Mouse (Mus musculus) hindbrain, embryonic 14.5 days (tissue): ENCODE data around the gene Cdk1. TPM values are rescaled to one million over a fixed set of nuclear protein-coding genes. Genes with fewer than 3 reads are reported as not detected.

Source experiments
- ATAC-seq: fragments of 200-750 bp; cut with Nextera tagmentation; 2 replicates; pipeline ENCODE4 v1.8.0; 2017; ENCODE audit warnings: moderate number of reproducible peaks, mild to moderate bottlenecking, moderate TSS enrichment, moderate library complexity; ENCODE audit not compliant: low FRiP score
- DNase-seq: peaks from one replicate; pipeline ENCODE4 v3.0.0-alpha.2; 2015; ENCODE audit warnings: low spot score
- H3K27ac ChIP-seq: fragments of 300-500 bp; sonication (generic); 2 replicates; pipeline ENCODE4 v1.5.1; 2014; ENCODE audit warnings: mild to moderate bottlenecking, moderate library complexity
- H3K27me3 ChIP-seq: fragments of 300-500 bp; sonication (generic); 2 replicates; pipeline ENCODE4 v1.6.1; 2014; ENCODE audit warnings: mild to moderate bottlenecking, low read length, mixed read lengths; ENCODE audit not compliant: control insufficient read depth, insufficient read depth
- H3K36me3 ChIP-seq: fragments of 300-500 bp; sonication (generic); replicated peaks from 2 replicates; pipeline ENCODE4 v1.6.1; 2014; ENCODE audit not compliant: control insufficient read depth, insufficient read depth
- H3K4me1 ChIP-seq: fragments of 300-500 bp; sonication (generic); replicated peaks from 2 replicates; pipeline ENCODE4 v1.6.1; 2014; ENCODE audit warnings: antibody characterized with exemption, low read length, mixed read lengths; ENCODE audit not compliant: control insufficient read depth, insufficient read depth
- H3K4me2 ChIP-seq: fragments of 300-500 bp; sonication (generic); replicated peaks from 2 replicates; pipeline ENCODE4 v1.6.1; 2014; ENCODE audit warnings: mild to moderate bottlenecking, moderate library complexity
- H3K4me3 ChIP-seq: fragments of 300-500 bp; sonication (generic); replicated peaks from 2 replicates; pipeline ENCODE4 v1.5.1; 2014; ENCODE audit warnings: mild to moderate bottlenecking, low read length
- H3K9ac ChIP-seq: fragments of 300-500 bp; sonication (generic); 2 replicates; pipeline ENCODE4 v1.6.1; 2014
- H3K9me3 ChIP-seq: fragments of 300-500 bp; sonication (generic); 2 replicates; pipeline ENCODE4 v1.6.1; 2016; ENCODE audit warnings: low read length; ENCODE audit not compliant: control insufficient read depth
- WGBS: fragments of 180-500 bp; shearing (Covaris S2); extraction: QIAGEN DNeasy Blood & Tissue Kit; methylation state at CpG from one replicate; pipeline ENCODE4 v1.1.7; 2014; 5-methylcytosine and 5-hydroxymethylcytosine counted together
- polyA plus RNA-seq: library from polyadenylated mRNA; unstranded; fragments of >200 nt; fragmentation: Nextera tagmentation; extraction: Ambion mirVana; gene quantifications from 2 replicates; pipeline ENCODE4 v1.2.1, GENCODE M21; 2014

Cdk1 gene
- polyA plus RNA-seq = 83.3 and 89.3 TPM in 2 replicates

- H3K27me3 ChIP-seq = no peaks in the 10 kb centered on the region
- peak within 1 kb of the TSS; percentile 91 for H3K4me2 ChIP-seq
- peak within 1 kb of the TSS; percentile 43 for H3K4me3 ChIP-seq
- no peaks in the 10 kb centered on the region for H3K36me3 ChIP-seq
- no peaks in the 10 kb centered on the region for H3K9me3 ChIP-seq
- DNase-seq (peak; percentile 97), ATAC-seq (peak; percentile 96)
- 1% methylated on average over 50 of the region's 51 CpGs for WGBS
- H3K27ac ChIP-seq = 0 out of 2 replicates have a peak within 1 kb of the TSS, but pooled peaks have one; percentile 61
- H3K4me1 ChIP-seq = peaks cover 9% of the 10 kb centered on the region
- peak within 1 kb of the TSS; percentile 58 for H3K9ac ChIP-seq
These were observed at the start of gene Cdk1 for GRCm38 (mm10) chr10:69352212-69353085. Cdk1 (minus strand) TSS chr10:69352938.

DNA sequence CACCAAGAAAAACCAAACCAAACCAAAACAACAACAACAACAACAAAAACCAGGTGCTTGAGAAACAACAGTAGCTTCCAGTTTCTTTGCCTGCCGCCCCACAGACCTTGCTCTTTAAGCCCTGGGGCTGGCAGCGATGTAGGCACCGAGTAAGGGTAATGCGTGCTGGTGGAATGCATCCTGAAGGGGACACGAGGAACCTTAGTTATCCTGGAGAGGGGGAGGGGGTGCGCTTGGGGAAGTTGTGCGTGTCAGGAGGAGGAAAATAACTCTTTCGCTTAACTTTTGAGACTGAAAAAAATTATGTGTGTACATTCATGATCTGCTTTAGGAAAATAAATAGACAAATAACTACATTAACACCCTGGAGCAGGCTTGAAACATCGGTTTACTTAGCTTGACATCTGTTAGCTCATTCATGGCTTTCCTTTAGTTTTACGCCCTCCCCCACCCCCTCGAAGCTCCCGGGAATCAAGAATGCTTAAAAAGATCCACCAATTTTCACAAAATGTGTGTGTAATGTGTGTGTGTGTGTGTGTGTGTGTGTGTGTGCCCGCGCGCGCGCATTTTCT lies 47.2 kb upstream of the Cdk1 start:
- Histone ChIP-seq H3K27ac (no peak overlapping the region), H3K36me3 (no peaks in the 10 kb centered on the region), H3K4me2 (peak overlapping the region; percentile 92), H3K27me3 (peaks cover 49% of the 10 kb centered on the region), H3K4me1 (peaks cover 27% of the 10 kb centered on the region), H3K9ac (no peak overlapping the region), H3K9me3 (no peaks in the 10 kb centered on the region), H3K4me3 (peak overlapping the region; percentile 50)
- ATAC-seq (no peak), DNase-seq (peak; percentile 27)
- WGBS = 6% methylated on average over 17 of the region's 17 CpGs

GRCm38 (mm10) chr10:69398763-69399590 lies 46.2 kb upstream of the Cdk1 start, which contains the start of gene Ank3:
Ank3 (plus strand) TSS chr10:69398773.
- Histone ChIP-seq H3K9ac (peak within 1 kb of the TSS; percentile 52), H3K27me3 (peaks cover 49% of the 10 kb centered on the region), H3K4me1 (peaks cover 27% of the 10 kb centered on the region), H3K36me3 (no peaks in the 10 kb centered on the region), H3K4me2 (peak within 1 kb of the TSS; percentile 92), H3K27ac (no peak within 1 kb of the TSS), H3K4me3 (peak within 1 kb of the TSS; percentile 50), H3K9me3 (no peaks in the 10 kb centered on the region)
- DNase-seq (peak; percentile 42), ATAC-seq (peak; percentile 65)
- WGBS = under 1% methylated on average over 67 of the region's 77 CpGs

- Histone ChIP-seq H3K4me1 (peaks cover 27% of the 10 kb centered on the region), H3K9ac (peak overlapping the region; percentile 52), H3K9me3 (no peaks in the 10 kb centered on the region), H3K27me3 (peaks cover 49% of the 10 kb centered on the region), H3K36me3 (no peaks in the 10 kb centered on the region), H3K4me2 (peak overlapping the region; percentile 92), H3K4me3 (peak overlapping the region; percentile 50), H3K27ac (no peak overlapping the region)
- 1% methylated on average over 26 of the region's 26 CpGs for WGBS
- DNase-seq (no peak), ATAC-seq (peak; percentile 24; the same call in 1 of the 2 replicates)
These were observed 45.5 kb upstream of the Cdk1 start for GRCm38 (mm10) chr10:69398197-69398762.

GRCm38 (mm10) chr10:69389511-69389910 lies 36.8 kb upstream of the Cdk1 start:
- DNase-seq (no peak), ATAC-seq (no peak)
- Histone ChIP-seq H3K4me1 (no peaks in the 10 kb centered on the region), H3K27ac (no peak overlapping the region), H3K9ac (no peak overlapping the region), H3K9me3 (no peaks in the 10 kb centered on the region), H3K36me3 (no peaks in the 10 kb centered on the region), H3K4me2 (no peak overlapping the region), H3K4me3 (no peak overlapping the region), H3K27me3 (no peaks in the 10 kb centered on the region)
- WGBS = 94% methylated on average over 4 of the region's 4 CpGs

- Histone ChIP-seq H3K36me3 (no peaks in the 10 kb centered on the region), H3K27ac (no peak overlapping the region), H3K4me3 (no peak overlapping the region), H3K4me1 (no peaks in the 10 kb centered on the region), H3K4me2 (no peak overlapping the region), H3K9ac (no peak overlapping the region), H3K27me3 (no peaks in the 10 kb centered on the region), H3K9me3 (no peaks in the 10 kb centered on the region)
- DNase-seq (no peak), ATAC-seq (no peak)
- WGBS = 83% methylated on average over 8 of the region's 8 CpGs
These were observed 34.0 kb upstream of the Cdk1 start for GRCm38 (mm10) chr10:69386767-69387166.

DNA sequence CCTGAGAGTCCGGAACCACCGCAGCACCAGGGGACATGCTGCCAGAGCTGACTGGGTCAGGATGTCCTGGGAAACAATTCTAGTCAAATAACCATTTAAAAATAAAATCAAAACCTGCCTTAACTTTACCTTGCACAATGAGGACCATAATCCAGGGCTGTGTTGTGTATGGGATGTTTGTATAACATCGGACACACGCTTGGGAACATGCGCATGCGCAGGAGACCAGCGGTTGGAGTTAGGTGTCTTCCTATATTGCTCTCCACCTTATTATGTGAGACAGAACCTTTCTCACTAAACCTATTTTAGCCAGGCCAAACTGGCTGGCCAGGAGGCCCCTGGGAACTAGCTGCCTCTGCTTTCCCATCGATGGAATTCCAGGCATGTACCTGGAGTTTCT lies 32.4 kb upstream of the Cdk1 start:
- H3K36me3 ChIP-seq = no peaks in the 10 kb centered on the region
- H3K27ac ChIP-seq = no peak overlapping the region
- 91% methylated on average over 8 of the region's 8 CpGs for WGBS
- H3K4me3 ChIP-seq = no peak overlapping the region
- H3K4me2 ChIP-seq = no peak overlapping the region
- ATAC-seq (no peak), DNase-seq (no peak)
- H3K9ac ChIP-seq = no peak overlapping the region
- H3K27me3 ChIP-seq = no peaks in the 10 kb centered on the region
- H3K4me1 ChIP-seq = no peaks in the 10 kb centered on the region
- no peaks in the 10 kb centered on the region for H3K9me3 ChIP-seq

DNA sequence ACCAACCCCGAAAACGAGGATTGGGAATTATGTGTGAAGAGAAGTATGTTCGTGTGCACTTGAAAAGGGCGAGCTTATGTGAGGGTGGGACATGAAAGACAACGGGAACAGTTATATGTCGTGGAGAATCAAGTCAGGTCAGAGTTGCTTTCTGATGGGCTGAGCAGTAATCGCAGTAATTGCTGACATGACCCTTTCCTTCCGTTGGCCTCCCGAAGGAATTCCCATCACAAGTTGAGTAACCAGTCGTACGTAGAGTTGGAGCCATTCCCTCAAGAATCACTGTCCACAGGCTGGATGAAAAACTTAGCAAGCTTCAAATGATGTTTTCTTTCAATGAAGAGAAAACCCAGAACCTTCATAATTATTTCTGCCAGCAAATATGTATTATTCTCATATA lies 31.9 kb upstream of the Cdk1 start:
- Histone ChIP-seq H3K27ac (no peak overlapping the region), H3K9ac (no peak overlapping the region), H3K36me3 (no peaks in the 10 kb centered on the region), H3K4me3 (no peak overlapping the region), H3K4me2 (no peak overlapping the region), H3K9me3 (no peaks in the 10 kb centered on the region), H3K27me3 (no peaks in the 10 kb centered on the region), H3K4me1 (no peaks in the 10 kb centered on the region)
- 78% methylated on average over 11 of the region's 11 CpGs for WGBS
- no peak for DNase-seq
- ATAC-seq = no peak
